Mouse (Mus musculus) brown adipose tissue, adult 24 weeks (tissue): Measurements from ENCODE around the gene Pou4f2. TPM values are rescaled to one million over a fixed set of nuclear protein-coding genes. Genes with fewer than 3 reads are reported as not detected.

Experiments
- H3K27ac ChIP-seq: fragments of 200-500 bp; replicated peaks from 2 replicates; pipeline ENCODE4 v1.5.1; 2012; ENCODE audit warnings: low read depth, mild to moderate bottlenecking, low read length
- H3K4me1 ChIP-seq: fragments of 200-500 bp; 2 replicates; pipeline ENCODE4 v1.6.1; 2012; ENCODE audit warnings: low read length, mixed read lengths; ENCODE audit not compliant: control insufficient read depth, insufficient read depth, insufficient read length
- H3K4me3 ChIP-seq: fragments of 200-500 bp; 2 replicates; pipeline ENCODE4 v1.5.1; 2012; ENCODE audit warnings: low read depth, mild to moderate bottlenecking, low read length, moderate library complexity; ENCODE audit not compliant: insufficient read depth
- polyA plus RNA-seq: library from polyadenylated mRNA; stranded (reverse); fragments of >200 nt; gene quantifications from 2 replicates; pipeline ENCODE4 v1.2.4, GENCODE M21; 2012; ENCODE audit not compliant: missing spikeins, insufficient read depth, insufficient read length

The Pou4f2 gene
- polyA plus RNA-seq, 1 experiment: not detected

GRCm38 (mm10) chr8:78431356-78431755, 5.1 kb downstream of the Pou4f2 start:
- Histone ChIP-seq H3K4me1 (no peaks in the 10 kb centered on the region), H3K27ac (no peak overlapping the region), H3K4me3 (no peak overlapping the region)

GRCm38 (mm10) chr8:78428148-78428547, 8.3 kb downstream of the Pou4f2 start:
- Histone ChIP-seq H3K27ac (no peak overlapping the region), H3K4me3 (no peak overlapping the region), H3K4me1 (no peaks in the 10 kb centered on the region)

- no peak overlapping the region for H3K4me3 ChIP-seq
- H3K27ac ChIP-seq: no peak overlapping the region
- no peaks in the 10 kb centered on the region for H3K4me1 ChIP-seq
Measured at GRCm38 (mm10) chr8:78427769-78428130, 8.7 kb downstream of the Pou4f2 start.

GRCm38 (mm10) chr8:78426875-78427768, 9.3 kb downstream of the Pou4f2 start:
- no peak overlapping the region for H3K4me3 ChIP-seq
- H3K27ac ChIP-seq: no peak overlapping the region
- H3K4me1 ChIP-seq: no peaks in the 10 kb centered on the region

GRCm38 (mm10) chr8:78426455-78426854, 10.0 kb downstream of the Pou4f2 start:
- Histone ChIP-seq H3K27ac (no peak overlapping the region), H3K4me1 (no peaks in the 10 kb centered on the region), H3K4me3 (no peak overlapping the region)

- Histone ChIP-seq H3K4me3 (no peak overlapping the region), H3K27ac (no peak overlapping the region), H3K4me1 (no peaks in the 10 kb centered on the region)
Measured at GRCm38 (mm10) chr8:78423937-78424336, 12.5 kb downstream of the Pou4f2 start.

GRCm38 (mm10) chr8:78420101-78420503, 16.3 kb downstream of the Pou4f2 start:
- H3K27ac ChIP-seq: no peak overlapping the region
- H3K4me3 ChIP-seq: peak overlapping the region; percentile 23; the same call in 1 of the 2 replicates

GRCm38 (mm10) chr8:78419272-78419671, 17.2 kb downstream of the Pou4f2 start:
- H3K27ac ChIP-seq: no peak overlapping the region
- no peaks in the 10 kb centered on the region for H3K4me1 ChIP-seq
- H3K4me3 ChIP-seq: no peak overlapping the region

More at GRCm38 (mm10) chr8:78420101-78420503, 16.3 kb downstream of the Pou4f2 start:
- H3K4me1 ChIP-seq: no peaks in the 10 kb centered on the region

GRCm38 (mm10) chr8:78390756-78391155, 45.7 kb downstream of the Pou4f2 start:
- H3K4me3 ChIP-seq: no peak overlapping the region
- H3K27ac ChIP-seq: no peak overlapping the region
- no peaks in the 10 kb centered on the region for H3K4me1 ChIP-seq

Other genes with a start within 250 kb of the Pou4f2 start
- gene Ttc29, start 223.3 kb downstream of the Pou4f2 start, polyA plus RNA-seq: not detected in 2 replicates
- gene Rbmxl1, start 72.3 kb upstream of the Pou4f2 start, polyA plus RNA-seq: 10.9 and 17.8 TPM in 2 replicates
- 5.3 and 6.0 TPM in 2 replicates for gene Slc10a7, start 72.7 kb upstream of the Pou4f2 start, polyA plus RNA-seq